In the genomic region with DNA sequence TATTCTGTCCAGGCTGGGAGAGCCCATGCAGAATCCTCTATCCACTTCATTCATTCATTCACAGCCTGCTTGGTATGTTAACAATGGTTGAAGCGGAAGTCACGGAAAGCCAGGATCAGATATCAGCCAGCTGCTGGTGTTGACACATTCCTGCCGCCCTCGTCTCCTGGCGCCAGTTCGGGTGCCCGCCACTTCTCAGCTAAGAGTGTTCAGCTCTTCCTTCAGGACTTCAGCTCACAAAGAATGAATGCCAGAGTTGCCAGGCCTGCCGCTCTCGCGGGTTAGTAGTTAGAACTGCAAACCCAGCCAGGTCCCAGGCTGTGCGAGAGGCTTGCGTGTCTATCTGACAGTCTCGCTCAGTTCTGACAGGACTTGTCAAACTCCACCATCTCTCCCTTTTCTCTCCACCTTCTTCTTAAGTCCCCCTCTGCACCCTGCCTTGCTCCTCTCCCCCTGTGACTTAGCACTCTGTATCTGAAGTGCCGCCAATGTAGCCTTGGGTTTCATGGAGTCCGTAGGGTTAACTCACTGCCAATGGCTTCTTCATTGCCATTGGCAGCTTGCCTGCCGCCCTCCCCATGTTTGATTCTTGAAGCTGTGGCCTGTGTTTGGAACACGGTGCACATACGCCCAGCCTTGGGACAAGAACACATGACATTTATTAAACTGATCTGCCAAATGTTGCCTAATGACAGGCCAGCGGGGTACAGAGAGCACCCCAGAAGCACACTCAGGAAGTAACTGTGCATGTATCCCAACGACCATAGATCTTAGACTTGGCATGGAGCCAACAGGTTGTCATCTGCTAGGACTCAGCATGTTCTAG, we compare ENCODE assay signal across 8 mouse cellular contexts. TPM values are rescaled to one million over a fixed set of nuclear protein-coding genes. Genes with fewer than 3 reads are reported as not detected.
DNase-seq lines count a peak whose midpoint lies in the region; ATAC-seq and TF ChIP-seq lines count a peak whose summit lies in the region.

No protein-coding gene starts in this region.

- peak overlapping the region; percentile 76 for H3K27ac ChIP-seq in heart, embryonic 16.5 days (ENCODE audit: low read length)
- peak overlapping the region; percentile 65 for H3K27ac ChIP-seq in neural tube, embryonic 15.5 days (replicated peaks)
- no peak overlapping the region for H3K27ac ChIP-seq in thymus, adult 2 months (ENCODE audit: control insufficient read depth, insufficient read depth, low read length)

- no peaks in the 10 kb centered on the region for H3K9me3 ChIP-seq in heart, embryonic 16.5 days (replicated peaks; ENCODE audit: control insufficient read depth, low read length)
- no peaks in the 10 kb centered on the region for H3K9me3 ChIP-seq in neural tube, embryonic 15.5 days (replicated peaks)

- DNase-seq in heart, adult 11 months = peak; percentile 96
- DNase-seq in heart, postnatal 25 days (ENCODE audit: low spot score) = no peak
- DNase-seq in adrenal gland, postnatal 36 days = peak; percentile 24 to 71
- peak; percentile 42 to 65 for DNase-seq in kidney, postnatal 25 days
- no peak for DNase-seq in retina, embryonic 14.5 days (ENCODE audit: low spot score)
- no peak for DNase-seq in thymus, adult 2 months

- no peaks in the 10 kb centered on the region for H3K27me3 ChIP-seq in heart, embryonic 16.5 days (ENCODE audit: control insufficient read depth, insufficient read depth, low read length)
- H3K27me3 ChIP-seq in neural tube, embryonic 15.5 days (replicated peaks) = no peaks in the 10 kb centered on the region
- no peaks in the 10 kb centered on the region for H3K27me3 ChIP-seq in thymus, adult 2 months (ENCODE audit: control insufficient read depth, insufficient read depth, low read length)

- H3K4me3 ChIP-seq in heart, embryonic 16.5 days (ENCODE audit: low read length) = peak overlapping the region; percentile 15
- no peak overlapping the region for H3K4me3 ChIP-seq in neural tube, embryonic 15.5 days (replicated peaks)
- no peak overlapping the region for H3K4me3 ChIP-seq in thymus, adult 2 months (ENCODE audit: control insufficient read depth, insufficient read depth, low read length)

- no peak for TF ChIP-seq CTCF in thymus, adult 2 months (IDR thresholded peaks at IDR 0.05; ENCODE audit: borderline replicate concordance, control insufficient read depth, extremely low read depth, insufficient read depth, low read length, poor library complexity)

- TF ChIP-seq POLR2A in thymus, adult 2 months (IDR thresholded peaks at IDR 0.05; ENCODE audit: control insufficient read depth, extremely low read depth, insufficient read depth, low read length, poor library complexity) = no peak

- intact Hi-C loops in heart, postnatal 25 days (cut with DNase I) = no loop called here

- 13% methylated on average over 20 of the region's 20 CpGs for WGBS in heart, embryonic 16.5 days
- WGBS in neural tube, embryonic 15.5 days = 57% methylated on average over 20 of the region's 20 CpGs
- 79% methylated on average over 20 of the region's 20 CpGs for WGBS in thymus, adult 2 months

- peak overlapping the region; percentile 33 for H3K9ac ChIP-seq in heart, embryonic 16.5 days (ENCODE audit: low read length)
- H3K9ac ChIP-seq in neural tube, embryonic 15.5 days (replicated peaks) = no peak overlapping the region

- ATAC-seq in heart, embryonic 16.5 days (replicated peaks; ENCODE audit: extremely low read depth, insufficient read depth, low FRiP score) = peak; percentile 67
- peak; percentile 58; the same call in 1 of the 2 replicates for ATAC-seq in neural tube, embryonic 15.5 days (ENCODE audit: low FRiP score)

- no peaks in the 10 kb centered on the region for H3K36me3 ChIP-seq in heart, embryonic 16.5 days (ENCODE audit: control insufficient read depth, insufficient read depth)
- H3K36me3 ChIP-seq in neural tube, embryonic 15.5 days = no peaks in the 10 kb centered on the region
- H3K36me3 ChIP-seq in thymus, adult 2 months (ENCODE audit: control insufficient read depth, insufficient read depth, low read length) = no peaks in the 10 kb centered on the region

- peaks cover 40% of the 10 kb centered on the region for H3K4me1 ChIP-seq in heart, embryonic 16.5 days (ENCODE audit: control insufficient read depth, insufficient read depth, low read length)
- peaks cover 19% of the 10 kb centered on the region; the same call in 1 of the 2 replicates for H3K4me1 ChIP-seq in neural tube, embryonic 15.5 days
- H3K4me1 ChIP-seq in thymus, adult 2 months (replicated peaks; ENCODE audit: control insufficient read depth, insufficient read depth, low read length) = peaks cover 5% of the 10 kb centered on the region

- peak overlapping the region; percentile 57 for H3K4me2 ChIP-seq in heart, embryonic 16.5 days (ENCODE audit: low read depth, low read length)
- peak overlapping the region; percentile 17; the same call in 1 of the 2 replicates for H3K4me2 ChIP-seq in neural tube, embryonic 15.5 days

RNA-seq across cellular contexts. Expression of gene Tcf7l1, which starts 48.2 kb away (rescaled TPM):
- 10 to 100 TPM; 10.4 to 11.8 TPM for total RNA-seq in heart, postnatal 25 days (2021)
- 10 to 100 TPM; 12.3 to 14.7 TPM for total RNA-seq in adrenal gland, postnatal 36 days (2021)
- polyA plus RNA-seq in heart, embryonic 16.5 days (2015; fragmentation: Nextera tagmentation; extraction: Ambion mirVana) = 13.6 and 14.0 TPM in 2 replicates
- 7.0 and 9.8 TPM in 2 replicates for polyA plus RNA-seq in neural tube, embryonic 15.5 days (2015; fragmentation: Nextera tagmentation; extraction: Ambion mirVana)
- 6.0 and 7.8 TPM in 2 replicates for polyA plus RNA-seq in thymus, adult 2 months (2012; rRNA removed)

Comparison
In these comparisons a context has a peak if more than half of its experiments do, and no peak if none do; other contexts are left out.
1. DNase-seq: peak in heart, adult 11 months (single experiment), adrenal gland, postnatal 36 days (2 of 2) and kidney, postnatal 25 days (2 of 2); none in heart, postnatal 25 days (single experiment), retina, embryonic 14.5 days (single experiment) and thymus, adult 2 months (single experiment).